Mouse (Mus musculus) left cerebral cortex, postnatal 10 days (tissue): ENCODE results near the gene Tmc5. TPM values are rescaled to one million over a fixed set of nuclear protein-coding genes. Genes with fewer than 3 reads are reported as not detected.
A peak's percentile ranks its signal among the peaks of the same experiment; 100 is the strongest.

ENCODE experiments used
- DNase-seq, 2 experiments: peaks; one replicate each; pipeline ENCODE4 v3.0.0; 2021 to 2022; ENCODE audit warnings: low spot score in 2 of 2, mixed read lengths in 1 of 2; ENCODE audit errors: extremely low spot score in 1 of 2
- intact Hi-C: fragments of 180-260 bp; cut with DNase I; formaldehyde crosslinking; loops from one replicate; pipeline ENCODE4 v1.15.1; 2025
- total RNA-seq, 2 experiments: library from RNA; stranded (reverse); gene quantifications; 2 replicates each; pipeline ENCODE4 v1.2.3; 2021

Gene Tmc5
- total RNA-seq, 2 experiments from 2014 or later, result 0.47 to 0.58 TPM

GRCm38 (mm10) chr7:118656730-118657129 is 59.6 kb downstream of the Tmc5 start:
- DNase-seq, result no peak
- intact Hi-C loops, result no loop called here

GRCm38 (mm10) chr7:118667773-118668172 is 70.7 kb downstream of the Tmc5 start:
- DNase-seq, result no peak
- intact Hi-C loops, result no loop called here

GRCm38 (mm10) chr7:118670142-118670541 is 73.0 kb downstream of the Tmc5 start:
- intact Hi-C loops, result no loop called here
- no peak for DNase-seq

- intact Hi-C loops, result no loop called here
- no peak for DNase-seq
Measured at GRCm38 (mm10) chr7:118676826-118677225, 79.7 kb downstream of the Tmc5 start.

GRCm38 (mm10) chr7:118688199-118688598 is 91.1 kb downstream of the Tmc5 start:
- intact Hi-C loops, result loop anchor here (1.0 to 5.0 kb wide), 2 partner anchors 93 to 241 kb away; partner anchors contain the start of gene Syt17
- peak; percentile 85 for DNase-seq

GRCm38 (mm10) chr7:118689088-118689487 is 92.0 kb downstream of the Tmc5 start:
- intact Hi-C loops, result loop anchor here (5.0 kb wide), 1 partner anchor 242 kb away; the partner anchor contains the start of gene Syt17
- DNase-seq, result no peak

- no peak for DNase-seq
- intact Hi-C loops, result loop anchor here (2.0 kb wide), 1 partner anchor 386 kb away; no protein-coding TSS in a partner anchor
Measured at GRCm38 (mm10) chr7:118691287-118691686, 94.2 kb downstream of the Tmc5 start.

GRCm38 (mm10) chr7:118696146-118696545 is 99.0 kb downstream of the Tmc5 start:
- DNase-seq, result no peak
- intact Hi-C loops, result no loop called here

GRCm38 (mm10) chr7:118697168-118697567 is 100.1 kb downstream of the Tmc5 start:
- intact Hi-C loops, result no loop called here
- no peak for DNase-seq

- intact Hi-C loops, result no loop called here
- no peak for DNase-seq
Measured at GRCm38 (mm10) chr7:118698882-118699281, 101.8 kb downstream of the Tmc5 start.

- no peak for DNase-seq
- intact Hi-C loops, result no loop called here
Measured at GRCm38 (mm10) chr7:118703144-118703561, 106.1 kb downstream of the Tmc5 start.

GRCm38 (mm10) chr7:118704001-118704850 is 107.1 kb downstream of the Tmc5 start:
- intact Hi-C loops, result no loop called here
- no peak for DNase-seq

- peak; percentile 90 to 96 for DNase-seq
- intact Hi-C loops, result no loop called here
Measured at GRCm38 (mm10) chr7:118705101-118705961, 108.2 kb downstream of the Tmc5 start, which contains the start of gene Gde1. Gde1 (minus strand) TSS chr7:118705778.

- DNase-seq, result no peak
- intact Hi-C loops, result no loop called here
Measured at GRCm38 (mm10) chr7:118706051-118706450, 109.0 kb downstream of the Tmc5 start.

GRCm38 (mm10) chr7:118706488-118706887 is 109.4 kb downstream of the Tmc5 start:
- intact Hi-C loops, result no loop called here
- DNase-seq, result no peak

GRCm38 (mm10) chr7:118707216-118707615 is 110.1 kb downstream of the Tmc5 start:
- DNase-seq, result no peak
- intact Hi-C loops, result no loop called here

GRCm38 (mm10) chr7:118708002-118708401 is 110.9 kb downstream of the Tmc5 start:
- DNase-seq, result peak in 1 of 2 experiments; percentile 41
- intact Hi-C loops, result no loop called here

GRCm38 (mm10) chr7:118710776-118711175 is 113.7 kb downstream of the Tmc5 start:
- intact Hi-C loops, result no loop called here
- no peak for DNase-seq
